Comparison of ENCODE assay signal across 10 mouse cellular contexts in genomic region chr15:12319889-12320288, GRCm38 (mm10). TPM values are rescaled to one million over a fixed set of nuclear protein-coding genes. Genes with fewer than 3 reads are reported as not detected.
A peak's percentile ranks its signal among the peaks of the same experiment; 100 is the strongest.
DNase-seq lines count a peak whose midpoint lies in the region; ATAC-seq and TF ChIP-seq lines count a peak whose summit lies in the region.
"Had no signal": no experiment of that assay in that cellular context is flagged by ENCODE, and none has a peak within 500 bp of the region (broad histone marks: within the 10 kb centered on the region; RNA-seq: fewer than 3 reads in every experiment).

No protein-coding gene starts in this region.

- no peak for TF ChIP-seq CTCF in MEL (IDR thresholded peaks at IDR 0.05 in 2 of 3, conservative IDR thresholded peaks at IDR 0.05 in 1 of 3; ENCODE audit: control insufficient read depth in 1 of 3, insufficient read depth in 1 of 3, low read depth in 2 of 3, low read length in 3 of 3, poor library complexity in 1 of 3, severe bottlenecking in 1 of 3)

- no peak for TF ChIP-seq POLR2A in MEL (IDR thresholded peaks at IDR 0.05; ENCODE audit: control insufficient read depth in 1 of 2, insufficient read depth in 1 of 2, low read depth in 1 of 2, low read length in 2 of 2, poor library complexity in 1 of 2)
- no peak for TF ChIP-seq POLR2A in limb, embryonic 14.5 days (IDR thresholded peaks at IDR 0.05; ENCODE audit: borderline replicate concordance, extremely low read depth, insufficient read depth, insufficient read length)

- DNase-seq in forebrain, embryonic 11.5 days (ENCODE audit: low spot score): no peak
- DNase-seq in limb, embryonic 10.5 days (ENCODE audit: low spot score): no peak
- DNase-seq in MEL (ENCODE audit: low read depth, low spot score): no peak
- DNase-seq in limb, embryonic 14.5 days (ENCODE audit: low spot score): no peak
- no peak for DNase-seq in retina, embryonic 14.5 days (ENCODE audit: low spot score)
- no peak for DNase-seq in layer of hippocampus, postnatal 14 days (ENCODE audit: low spot score in 2 of 2)

- H3K27me3 ChIP-seq in forebrain, embryonic 13.5 days: peaks cover 14% of the 10 kb centered on the region
- peaks cover 2% of the 10 kb centered on the region; the same call in 1 of the 2 replicates for H3K27me3 ChIP-seq in forebrain, embryonic 11.5 days (ENCODE audit: control insufficient read depth, insufficient read depth, low read length)
- H3K27me3 ChIP-seq in limb, embryonic 12.5 days: peaks cover 6% of the 10 kb centered on the region
- peaks cover 17% of the 10 kb centered on the region; the same call in 1 of the 2 replicates for H3K27me3 ChIP-seq in limb, embryonic 10.5 days (ENCODE audit: low read depth, poor library complexity, severe bottlenecking)
- no peaks in the 10 kb centered on the region for H3K27me3 ChIP-seq in MEL (ENCODE audit: control insufficient read depth in 1 of 2, insufficient read depth in 2 of 2, low read length in 2 of 2)
- H3K27me3 ChIP-seq in limb, embryonic 14.5 days (ENCODE audit: control insufficient read depth, insufficient read depth, low read length): no peaks in the 10 kb centered on the region

- no peak overlapping the region for H3K27ac ChIP-seq in forebrain, embryonic 13.5 days
- H3K27ac ChIP-seq in forebrain, embryonic 11.5 days (ENCODE audit: low read depth, low read length): no peak overlapping the region
- no peak overlapping the region for H3K27ac ChIP-seq in limb, embryonic 12.5 days
- H3K27ac ChIP-seq in limb, embryonic 10.5 days: no peak overlapping the region
- H3K27ac ChIP-seq in MEL (ENCODE audit: control insufficient read depth, low read depth, low read length): no peak overlapping the region
- no peak overlapping the region for H3K27ac ChIP-seq in limb, embryonic 14.5 days (replicated peaks; ENCODE audit: low read depth, low read length)

- no peak for TF ChIP-seq RAD21 in MEL (IDR thresholded peaks at IDR 0.05; ENCODE audit: low read depth, low read length)

- ATAC-seq in forebrain, embryonic 13.5 days: no peak
- no peak for ATAC-seq in forebrain, embryonic 11.5 days (replicated peaks; ENCODE audit: low FRiP score)
- ATAC-seq in limb, embryonic 12.5 days (ENCODE audit: insufficient number of reproducible peaks, insufficient read depth, low FRiP score, low TSS enrichment, low read depth): no peak
- ATAC-seq in limb, embryonic 14.5 days (ENCODE audit: low FRiP score, low read depth): no peak

- H3K4me1 ChIP-seq in forebrain, embryonic 13.5 days: peaks cover 25% of the 10 kb centered on the region
- no peaks in the 10 kb centered on the region; the same call in none of the 2 replicates for H3K4me1 ChIP-seq in forebrain, embryonic 11.5 days (replicated peaks; ENCODE audit: control insufficient read depth, insufficient read depth, low read length)
- H3K4me1 ChIP-seq in limb, embryonic 12.5 days (replicated peaks): peaks cover 15% of the 10 kb centered on the region
- peaks cover 25% of the 10 kb centered on the region for H3K4me1 ChIP-seq in limb, embryonic 10.5 days
- peaks cover 21 to 35% of the 10 kb centered on the region in 2 experiments for H3K4me1 ChIP-seq in MEL (ENCODE audit: control insufficient read depth in 1 of 2, insufficient read depth in 2 of 2, low read length in 2 of 2)
- H3K4me1 ChIP-seq in limb, embryonic 14.5 days (ENCODE audit: control insufficient read depth, insufficient read depth, low read length): peaks cover 14% of the 10 kb centered on the region; the same call in 1 of the 2 replicates

- peak overlapping the region; percentile 77; the same call in 1 of the 2 replicates for H3K4me2 ChIP-seq in forebrain, embryonic 13.5 days
- H3K4me2 ChIP-seq in forebrain, embryonic 11.5 days (ENCODE audit: low read depth, low read length, severe bottlenecking): no peak overlapping the region
- H3K4me2 ChIP-seq in limb, embryonic 12.5 days: peak overlapping the region; percentile 68; the same call in 1 of the 2 replicates
- H3K4me2 ChIP-seq in limb, embryonic 14.5 days (replicated peaks; ENCODE audit: low read depth, low read length, severe bottlenecking): 0 out of 2 replicates have a peak overlapping the region, but pooled peaks have one; percentile 88

- TF ChIP-seq EP300 in MEL (IDR thresholded peaks at IDR 0.05; ENCODE audit: low read depth in 1 of 2, low read length in 2 of 2): no peak

- H3K9me3 ChIP-seq in forebrain, embryonic 13.5 days (replicated peaks): no peaks in the 10 kb centered on the region
- no peaks in the 10 kb centered on the region for H3K9me3 ChIP-seq in forebrain, embryonic 11.5 days (ENCODE audit: control insufficient read depth, low read length)
- H3K9me3 ChIP-seq in limb, embryonic 12.5 days: no peaks in the 10 kb centered on the region
- no peaks in the 10 kb centered on the region for H3K9me3 ChIP-seq in limb, embryonic 10.5 days (replicated peaks)
- H3K9me3 ChIP-seq in MEL (replicated peaks; ENCODE audit: insufficient read depth, low read length): no peaks in the 10 kb centered on the region
- H3K9me3 ChIP-seq in limb, embryonic 14.5 days (ENCODE audit: control insufficient read depth, low read length): no peaks in the 10 kb centered on the region

- H3K79me2 ChIP-seq in MEL (ENCODE audit: control insufficient read depth, insufficient read depth, low read length, poor library complexity): peaks cover 38% of the 10 kb centered on the region

- H3K9ac ChIP-seq in forebrain, embryonic 13.5 days: no peak overlapping the region
- no peak overlapping the region for H3K9ac ChIP-seq in forebrain, embryonic 11.5 days (ENCODE audit: low read length)
- no peak overlapping the region for H3K9ac ChIP-seq in limb, embryonic 12.5 days (replicated peaks)
- H3K9ac ChIP-seq in MEL (ENCODE audit: control insufficient read depth, low read depth, low read length, poor library complexity, severe bottlenecking): peak overlapping the region; percentile 78; the same call in 1 of the 2 replicates
- no peak overlapping the region for H3K9ac ChIP-seq in limb, embryonic 14.5 days (ENCODE audit: low read depth, low read length, severe bottlenecking)

- no peaks in the 10 kb centered on the region for H3K36me3 ChIP-seq in forebrain, embryonic 13.5 days (ENCODE audit: poor library complexity, severe bottlenecking)
- H3K36me3 ChIP-seq in forebrain, embryonic 11.5 days (ENCODE audit: control insufficient read depth, insufficient read depth, low read length): no peaks in the 10 kb centered on the region
- 0 out of 2 replicates have a peak, but pooled peaks cover 3% of the 10 kb centered on the region for H3K36me3 ChIP-seq in limb, embryonic 12.5 days
- H3K36me3 ChIP-seq in limb, embryonic 10.5 days: peaks cover 10% of the 10 kb centered on the region
- H3K36me3 ChIP-seq in MEL (ENCODE audit: control insufficient read depth in 1 of 2, insufficient read depth in 2 of 2, low read length in 2 of 2): peaks cover 6 to 43% of the 10 kb centered on the region in 2 experiments; a peak in 3 of 4 replicates
- H3K36me3 ChIP-seq in limb, embryonic 14.5 days (ENCODE audit: control insufficient read depth, insufficient read depth, low read length): no peaks in the 10 kb centered on the region; the same call in 1 of the 2 replicates

- 53% methylated on average over 5 of the region's 5 CpGs for WGBS in forebrain, embryonic 13.5 days
- 52% methylated on average over 5 of the region's 5 CpGs for WGBS in forebrain, embryonic 11.5 days
- 51% methylated on average over 5 of the region's 5 CpGs for WGBS in limb, embryonic 12.5 days
- 46% methylated on average over 5 of the region's 5 CpGs for WGBS in limb, embryonic 10.5 days
- WGBS in limb, embryonic 14.5 days: 45% methylated on average over 5 of the region's 5 CpGs

- H3K4me3 ChIP-seq in forebrain, embryonic 13.5 days: no peak overlapping the region
- no peak overlapping the region for H3K4me3 ChIP-seq in forebrain, embryonic 11.5 days (ENCODE audit: low read depth, low read length)
- no peak overlapping the region for H3K4me3 ChIP-seq in limb, embryonic 12.5 days (replicated peaks)
- no peak overlapping the region for H3K4me3 ChIP-seq in limb, embryonic 10.5 days
- peak overlapping the region in 1 of 2 experiments; percentile 94; a peak in 1 of 4 replicates for H3K4me3 ChIP-seq in MEL (ENCODE audit: control insufficient read depth in 1 of 2, insufficient read depth in 1 of 2, low read depth in 2 of 2, low read length in 2 of 2)
- peak overlapping the region; percentile 98; the same call in 1 of the 2 replicates for H3K4me3 ChIP-seq in limb, embryonic 14.5 days (replicated peaks; ENCODE audit: low read length)

TF ChIP-seq in MEL, 35 proteins besides CTCF, POLR2A, EP300 and RAD21:
- TF ChIP-seq GATA1 (IDR thresholded peaks at IDR 0.05; ENCODE audit: low read depth, low read length) (peak; percentile 77), TBP (IDR thresholded peaks at IDR 0.05; ENCODE audit: low read depth, low read length) (no peak), POLR2AphosphoS2 (IDR thresholded peaks at IDR 0.05; ENCODE audit: low read length) (no peak), MAX (IDR thresholded peaks at IDR 0.05; ENCODE audit: low read length) (no peak), MYC (IDR thresholded peaks at IDR 0.05; ENCODE audit: low read depth, low read length) (no peak)

RNA-seq across cellular contexts. Expression of gene Golph3, which starts 1.4 kb away (rescaled TPM):
- polyA plus RNA-seq in forebrain, embryonic 13.5 days (2015; fragmentation: Nextera tagmentation; extraction: Ambion mirVana): 62.4 and 63.8 TPM in 2 replicates
- 102 and 103 TPM in 2 replicates for polyA plus RNA-seq in forebrain, embryonic 11.5 days (2014; fragmentation: Nextera tagmentation; extraction: Ambion mirVana)
- polyA plus RNA-seq in limb, embryonic 12.5 days (2016; fragmentation: Nextera tagmentation; extraction: Ambion mirVana): 97.0 and 97.8 TPM in 2 replicates
- 65.9 and 75.5 TPM in 2 replicates for polyA plus RNA-seq in limb, embryonic 10.5 days (2016; fragmentation: Nextera tagmentation; extraction: Ambion mirVana)
- total RNA-seq in MEL (2012; rRNA removed): 99.2 and 113 TPM in 2 replicates
- polyA plus RNA-seq in MEL (2012; ENCODE audit: insufficient read depth in 1 of 2, insufficient read length in 2 of 2, low read depth in 1 of 2, low replicate concordance in 2 of 2, missing spikeins in 1 of 2): 100 to 1,000 TPM in 1 of 2 experiments, 10 to 100 TPM in 1; 81.1 to 149 TPM
- 99.9 and 132 TPM in 2 replicates for polyA plus RNA-seq in limb, embryonic 14.5 days (2012; rRNA removed)
- polyA plus RNA-seq in limb, embryonic 14.5 days (2014; fragmentation: Nextera tagmentation; extraction: Ambion mirVana): 112 and 115 TPM in 2 replicates
- 10 to 100 TPM; 95.2 to 96.1 TPM for total RNA-seq in layer of hippocampus, postnatal 14 days (2021)

RNA-seq across cellular contexts. Expression of gene 1810049J17Rik, which starts 1.8 kb away (rescaled TPM):
- polyA plus RNA-seq in forebrain, embryonic 13.5 days (2015; fragmentation: Nextera tagmentation; extraction: Ambion mirVana): 0.81 TPM in 1 of 2 replicates, not detected in the other
- 1.0 TPM in 1 of 2 replicates, not detected in the other for polyA plus RNA-seq in forebrain, embryonic 11.5 days (2014; fragmentation: Nextera tagmentation; extraction: Ambion mirVana)
- 0.94 TPM in 1 of 2 replicates, not detected in the other for polyA plus RNA-seq in limb, embryonic 12.5 days (2016; fragmentation: Nextera tagmentation; extraction: Ambion mirVana)
- polyA plus RNA-seq in limb, embryonic 10.5 days (2016; fragmentation: Nextera tagmentation; extraction: Ambion mirVana): 0.68 and 1.4 TPM in 2 replicates
- 17.9 and 23.9 TPM in 2 replicates for total RNA-seq in MEL (2012; rRNA removed)
- polyA plus RNA-seq in MEL (2012; ENCODE audit: insufficient read depth in 1 of 2, insufficient read length in 2 of 2, low read depth in 1 of 2, low replicate concordance in 2 of 2, missing spikeins in 1 of 2): not detected
- polyA plus RNA-seq in limb, embryonic 14.5 days (2012; rRNA removed): not detected in 2 replicates
- 0.62 and 2.1 TPM in 2 replicates for polyA plus RNA-seq in limb, embryonic 14.5 days (2014; fragmentation: Nextera tagmentation; extraction: Ambion mirVana)
- 1 to 10 TPM in 1 of 2 experiments, not detected in 1; 1.6 TPM for total RNA-seq in layer of hippocampus, postnatal 14 days (2021)
- polyA plus RNA-seq: cortical plate, adult 2 months; large intestine, adult 2 months had no signal
